Mouse (Mus musculus): ENCODE measurements around the gene Hinfp. TPM values are rescaled to one million over a fixed set of nuclear protein-coding genes. Genes with fewer than 3 reads are reported as not detected.
A peak's percentile ranks its signal among the peaks of the same experiment; 100 is the strongest.
"Not testable (repeated sequence)": the region's sequence is repeated elsewhere in the genome, so short reads cannot be mapped to it uniquely, and the experiment has no call there.

Hinfp gene
- total RNA-seq, 1 experiment from 2014 or later, result 29.3 TPM

- DNase-seq, result no peak
Measured at GRCm38 (mm10) chr9:44332918-44333638, 27.6 kb upstream of the Hinfp start.

GRCm38 (mm10) chr9:44330736-44331135, 25.3 kb upstream of the Hinfp start:
- no peak for DNase-seq

- DNase-seq, result no peak
Measured at GRCm38 (mm10) chr9:44327926-44328325, 22.5 kb upstream of the Hinfp start.

GRCm38 (mm10) chr9:44327064-44327711, 21.7 kb upstream of the Hinfp start:
- no peak for DNase-seq

GRCm38 (mm10) chr9:44326371-44327063, 21.0 kb upstream of the Hinfp start:
- DNase-seq, result peak; percentile 79

GRCm38 (mm10) chr9:44325768-44326370, 20.4 kb upstream of the Hinfp start, which contains the start of gene Dpagt1:
Dpagt1 (plus strand) TSS chr9:44326019.
- DNase-seq, result no peak

- DNase-seq, result not testable (repeated sequence)
Measured at GRCm38 (mm10) chr9:44325032-44325767, 19.7 kb upstream of the Hinfp start.

GRCm38 (mm10) chr9:44324147-44324546, 18.7 kb upstream of the Hinfp start:
- no peak for DNase-seq

- not testable (repeated sequence) for DNase-seq
Measured at GRCm38 (mm10) chr9:44323656-44324055, 18.2 kb upstream of the Hinfp start.

- DNase-seq, result no peak
Measured at GRCm38 (mm10) chr9:44320799-44321133, 15.3 kb upstream of the Hinfp start.

GRCm38 (mm10) chr9:44319887-44320798, 14.7 kb upstream of the Hinfp start, which contains the start of gene C2cd2l:
C2cd2l (minus strand) TSS chr9:44320285.
- DNase-seq, result peak; percentile 89

GRCm38 (mm10) chr9:44319105-44319886, 13.8 kb upstream of the Hinfp start:
- DNase-seq, result peak; percentile 41

- DNase-seq, result no peak
Measured at GRCm38 (mm10) chr9:44318826-44319095, 13.3 kb upstream of the Hinfp start.

GRCm38 (mm10) chr9:44318076-44318825, 12.8 kb upstream of the Hinfp start:
- no peak for DNase-seq

- DNase-seq, result no peak
Measured at GRCm38 (mm10) chr9:44317452-44317851, 12.0 kb upstream of the Hinfp start.

GRCm38 (mm10) chr9:44314910-44315309, 9.4 kb upstream of the Hinfp start:
- DNase-seq, result no peak

- no peak for DNase-seq
Measured at GRCm38 (mm10) chr9:44314257-44314547, 8.7 kb upstream of the Hinfp start.

- no peak for DNase-seq
Measured at GRCm38 (mm10) chr9:44313476-44314256, 8.2 kb upstream of the Hinfp start.

Measured in adrenal gland, postnatal 25 days (tissue).